Mouse (Mus musculus) skeletal muscle tissue, adult 2 months (tissue): ENCODE results near the gene Sephs2.
"Not testable (repeated sequence)": the region's sequence is repeated elsewhere in the genome, so short reads cannot be mapped to it uniquely, and the experiment has no call there.

ENCODE experiments used
- DNase-seq: peaks from one replicate; pipeline ENCODE4 v3.0.0-alpha.2; 2012; ENCODE audit warnings: low read depth, low spot score

The Sephs2 gene

DNA sequence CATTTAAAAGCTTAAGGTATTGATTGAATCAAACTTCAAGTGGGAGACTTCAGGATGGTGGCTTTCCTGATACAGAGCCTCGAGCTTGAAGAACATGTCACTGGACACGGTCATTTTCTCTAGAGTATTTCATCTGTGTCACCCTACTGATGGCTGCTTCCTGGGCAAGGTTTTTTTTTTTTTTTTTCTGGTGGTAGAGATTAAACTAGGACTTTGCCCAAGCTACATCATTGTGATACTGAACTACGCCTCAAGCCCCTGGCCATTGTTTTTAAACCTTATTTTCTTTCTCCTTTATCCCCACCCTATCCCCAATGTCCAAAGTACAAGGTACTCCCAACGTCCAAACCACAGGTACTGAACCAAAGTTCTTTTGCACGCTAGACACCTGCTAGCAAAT lies 3.2 kb downstream of the Sephs2 start:
- DNase-seq, result no peak

- DNase-seq, result no peak
Observed at GRCm38 (mm10) chr7:127270256-127270655, 3.6 kb downstream of the Sephs2 start.

GRCm38 (mm10) chr7:127263526-127263925 lies 10.3 kb downstream of the Sephs2 start:
- DNase-seq, result no peak

- no peak for DNase-seq
Observed at GRCm38 (mm10) chr7:127262218-127262961, 11.5 kb downstream of the Sephs2 start.

GRCm38 (mm10) chr7:127260309-127261111 lies 13.3 kb downstream of the Sephs2 start, which contains the start of gene Dctpp1:
TSS of gene Dctpp1 (minus strand) at chr7:127260709.
- DNase-seq, result peak; percentile 98

DNA sequence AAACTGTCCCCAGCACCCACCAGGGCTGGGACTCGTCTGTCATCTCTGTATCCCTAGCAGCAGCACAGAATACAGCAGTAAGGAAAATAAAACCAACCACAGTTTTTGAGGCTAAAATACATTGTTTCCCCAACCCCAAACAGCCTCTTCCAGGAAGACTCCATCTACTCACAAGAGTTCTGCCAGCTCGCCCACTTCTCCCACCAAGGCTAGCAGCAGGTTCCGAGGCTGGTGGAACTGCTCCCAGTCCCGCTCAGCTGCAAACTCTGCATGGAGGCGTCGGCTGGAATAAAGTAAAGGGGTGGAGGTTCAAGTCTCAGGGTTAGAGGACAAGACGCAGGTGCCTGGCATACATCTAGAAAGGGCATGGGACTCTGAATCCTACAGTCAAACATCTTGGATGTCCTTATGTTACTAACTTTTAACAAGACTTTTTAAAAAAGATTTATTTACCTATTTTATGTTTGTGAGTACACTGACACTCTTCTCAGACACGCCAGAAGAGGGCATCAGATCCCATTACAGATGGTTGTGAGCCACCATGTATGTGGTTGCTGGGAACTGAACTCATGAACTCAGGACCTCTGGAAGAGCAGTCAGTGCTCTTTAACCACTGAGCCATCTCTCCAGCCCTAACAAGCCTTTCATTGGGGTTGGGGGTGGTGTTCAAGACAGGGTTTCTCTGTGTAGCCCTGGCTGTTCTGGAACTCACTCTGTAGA lies 14.5 kb downstream of the Sephs2 start:
- no peak for DNase-seq

DNA sequence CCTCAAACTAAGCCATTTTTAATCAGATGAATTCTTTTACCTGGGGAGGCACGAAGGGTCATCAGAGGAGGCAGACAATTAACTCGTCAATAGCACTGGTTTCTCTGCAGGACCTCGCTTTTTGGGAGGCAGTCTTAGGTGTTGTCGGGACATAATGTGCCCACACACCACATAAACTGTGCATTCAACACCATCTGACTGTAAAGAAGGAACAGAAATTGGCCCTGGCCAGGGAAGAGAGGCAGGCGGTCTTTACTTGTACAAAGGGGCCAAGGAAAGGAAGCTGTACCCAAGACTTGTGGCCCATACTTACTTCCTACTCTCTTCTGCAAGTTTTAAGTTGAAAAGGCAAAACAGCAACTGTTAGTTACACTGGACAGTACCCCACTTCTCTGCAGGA lies 17.3 kb downstream of the Sephs2 start:
- no peak for DNase-seq

- DNase-seq, result no peak
Observed at GRCm38 (mm10) chr7:127255965-127256364, 17.9 kb downstream of the Sephs2 start.

DNA sequence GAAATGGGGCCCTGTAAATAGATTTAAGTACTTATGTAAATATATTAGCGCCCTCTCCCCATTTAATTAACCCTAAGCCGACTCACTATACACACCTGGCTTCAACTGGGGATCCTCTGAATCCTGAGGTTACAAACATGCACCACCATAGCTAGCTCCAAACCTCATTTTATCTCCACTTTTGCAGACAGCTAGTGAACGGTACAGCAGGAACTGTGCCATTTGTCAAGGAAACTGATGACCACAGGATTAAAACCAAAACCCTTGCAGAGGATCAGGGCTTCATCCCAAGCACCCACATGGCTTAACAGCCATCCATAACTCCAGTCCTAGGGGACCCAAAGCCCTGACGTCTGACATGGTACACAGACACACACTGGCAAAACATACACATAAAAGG lies 18.8 kb downstream of the Sephs2 start:
- no peak for DNase-seq

DNA sequence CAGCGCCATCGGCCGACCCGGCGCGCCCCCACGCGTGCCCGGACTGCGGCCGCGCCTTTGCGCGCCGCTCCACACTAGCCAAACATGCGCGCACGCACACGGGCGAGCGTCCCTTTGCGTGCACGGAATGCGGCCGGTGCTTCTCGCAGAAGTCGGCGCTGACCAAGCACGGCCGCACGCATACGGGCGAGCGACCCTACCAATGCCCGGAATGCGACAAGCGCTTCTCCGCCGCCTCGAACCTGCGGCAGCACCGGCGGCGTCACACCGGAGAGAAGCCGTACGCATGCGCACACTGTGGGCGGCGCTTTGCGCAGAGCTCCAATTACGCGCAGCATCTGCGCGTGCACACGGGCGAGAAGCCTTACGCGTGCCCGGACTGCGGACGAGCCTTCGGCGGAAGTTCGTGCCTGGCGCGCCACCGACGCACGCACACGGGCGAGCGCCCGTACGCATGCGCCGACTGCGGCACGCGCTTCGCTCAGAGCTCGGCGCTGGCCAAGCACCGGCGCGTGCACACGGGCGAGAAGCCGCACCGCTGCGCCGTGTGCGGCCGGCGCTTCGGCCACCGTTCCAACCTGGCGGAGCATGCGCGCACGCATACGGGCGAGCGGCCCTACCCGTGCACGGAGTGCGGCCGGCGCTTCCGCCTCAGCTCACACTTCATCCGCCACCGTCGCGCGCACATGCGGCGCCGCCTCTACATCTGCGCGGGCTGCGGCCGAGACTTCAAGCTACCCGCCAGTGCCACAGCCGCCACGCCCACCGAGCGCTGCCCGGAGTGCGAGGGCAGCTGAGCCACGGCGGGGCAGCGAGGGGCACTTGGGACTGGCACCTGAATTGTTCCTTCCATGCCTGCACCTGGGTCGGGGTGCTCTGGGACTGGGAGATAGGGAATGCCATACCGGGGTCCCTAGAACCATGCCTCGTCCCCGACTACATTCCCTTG lies 19.8 kb downstream of the Sephs2 start:
- DNase-seq, result peak; percentile 99

DNA sequence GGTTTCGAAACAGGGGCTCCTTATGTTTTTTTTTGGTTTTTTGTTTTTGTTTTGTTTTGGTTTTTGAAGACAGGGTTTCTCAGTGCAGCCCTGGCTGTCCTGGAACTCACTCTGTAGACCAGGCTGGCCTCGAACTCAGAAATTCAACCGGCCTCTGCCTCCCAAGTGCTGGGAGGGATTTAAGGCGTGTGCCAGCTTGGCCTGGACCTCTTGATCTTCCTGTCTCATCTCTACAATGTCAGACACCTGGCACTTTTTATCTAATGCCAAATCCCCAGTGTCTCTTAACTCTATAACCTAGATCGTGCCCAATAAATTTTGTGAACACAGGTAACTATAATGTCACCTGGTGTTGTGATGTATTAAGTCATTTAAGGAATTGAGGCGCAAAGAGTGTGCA lies 20.5 kb downstream of the Sephs2 start:
- no peak for DNase-seq

DNA sequence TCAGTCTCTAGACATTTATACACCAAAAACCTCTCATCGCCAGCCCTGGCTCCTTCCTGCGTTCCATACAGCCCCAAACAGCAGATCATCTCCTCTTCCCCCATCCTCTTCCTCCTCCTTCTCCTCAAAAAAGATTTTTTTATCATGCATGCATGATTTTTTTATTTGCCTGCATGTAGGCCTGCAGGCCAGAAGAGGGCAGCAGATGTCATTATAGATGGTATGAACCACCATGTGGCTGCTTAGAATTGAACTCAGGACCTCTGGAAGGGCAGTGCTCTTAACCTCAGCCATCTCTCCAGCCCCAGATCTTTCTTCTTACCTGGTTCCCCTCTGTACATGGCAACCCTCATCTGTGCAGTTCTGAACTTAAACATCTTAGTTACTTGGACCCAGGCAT lies 21.4 kb downstream of the Sephs2 start:
- no peak for DNase-seq

DNA sequence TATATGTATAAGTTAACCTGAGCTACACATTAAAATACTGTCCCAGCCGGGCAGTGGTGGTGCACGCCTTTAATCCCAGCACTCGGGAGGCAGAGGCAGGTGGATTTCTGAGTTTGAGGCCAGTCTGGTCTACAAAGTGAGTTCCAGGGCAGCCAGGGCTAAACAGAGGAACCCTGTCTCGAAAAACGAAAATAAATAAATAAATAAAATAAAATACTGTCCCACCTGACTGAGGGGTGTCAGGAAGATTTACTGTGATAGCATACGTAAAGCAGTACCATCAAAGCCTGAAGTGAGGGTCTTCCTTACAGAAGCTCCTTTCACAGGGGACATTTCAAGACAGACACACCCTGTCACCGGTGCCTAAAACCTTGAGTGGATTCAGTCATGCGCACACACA lies 23.3 kb downstream of the Sephs2 start:
- not testable (repeated sequence) for DNase-seq

DNA sequence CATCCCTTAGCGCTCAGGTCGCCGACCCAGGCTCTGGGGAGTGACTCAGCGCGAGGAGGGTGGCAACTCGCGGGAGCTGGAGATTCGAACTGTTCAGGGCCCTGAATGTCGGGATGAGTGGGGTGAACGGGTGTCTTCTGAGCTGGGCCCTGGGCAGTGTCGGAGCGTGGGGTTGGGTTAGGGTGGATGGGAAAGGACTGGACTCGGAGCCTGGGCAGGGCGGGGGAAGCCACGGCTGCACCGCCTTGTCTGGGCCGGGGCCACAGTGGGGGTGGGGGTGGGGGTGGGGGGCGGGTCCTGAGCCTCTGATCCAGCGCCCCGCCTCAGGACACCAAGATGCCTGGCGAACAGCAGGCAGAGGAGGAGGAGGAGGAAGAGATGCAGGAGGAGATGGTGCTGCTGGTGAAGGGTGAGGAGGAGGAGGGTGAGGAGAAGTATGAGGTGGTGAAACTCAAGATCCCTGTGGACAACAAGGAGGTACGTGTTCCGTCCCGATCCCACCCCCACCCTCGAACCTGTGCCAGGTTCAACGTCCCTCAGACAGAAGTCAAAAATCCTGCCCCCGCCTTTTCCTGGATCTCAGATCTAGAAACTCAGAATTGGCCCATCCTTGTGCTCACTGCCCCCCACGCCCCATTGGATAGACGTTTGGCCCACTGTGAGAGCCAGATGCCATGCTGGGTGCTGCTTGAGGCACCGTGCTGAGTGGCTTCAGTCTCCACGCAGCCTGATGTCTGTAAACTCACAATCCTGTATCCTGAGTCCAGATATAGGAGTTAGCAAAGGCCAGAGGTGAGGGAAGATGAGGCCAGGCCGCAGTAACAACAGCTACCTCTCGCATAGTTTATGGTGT lies 29.0 kb downstream of the Sephs2 start:
- no peak for DNase-seq

DNA sequence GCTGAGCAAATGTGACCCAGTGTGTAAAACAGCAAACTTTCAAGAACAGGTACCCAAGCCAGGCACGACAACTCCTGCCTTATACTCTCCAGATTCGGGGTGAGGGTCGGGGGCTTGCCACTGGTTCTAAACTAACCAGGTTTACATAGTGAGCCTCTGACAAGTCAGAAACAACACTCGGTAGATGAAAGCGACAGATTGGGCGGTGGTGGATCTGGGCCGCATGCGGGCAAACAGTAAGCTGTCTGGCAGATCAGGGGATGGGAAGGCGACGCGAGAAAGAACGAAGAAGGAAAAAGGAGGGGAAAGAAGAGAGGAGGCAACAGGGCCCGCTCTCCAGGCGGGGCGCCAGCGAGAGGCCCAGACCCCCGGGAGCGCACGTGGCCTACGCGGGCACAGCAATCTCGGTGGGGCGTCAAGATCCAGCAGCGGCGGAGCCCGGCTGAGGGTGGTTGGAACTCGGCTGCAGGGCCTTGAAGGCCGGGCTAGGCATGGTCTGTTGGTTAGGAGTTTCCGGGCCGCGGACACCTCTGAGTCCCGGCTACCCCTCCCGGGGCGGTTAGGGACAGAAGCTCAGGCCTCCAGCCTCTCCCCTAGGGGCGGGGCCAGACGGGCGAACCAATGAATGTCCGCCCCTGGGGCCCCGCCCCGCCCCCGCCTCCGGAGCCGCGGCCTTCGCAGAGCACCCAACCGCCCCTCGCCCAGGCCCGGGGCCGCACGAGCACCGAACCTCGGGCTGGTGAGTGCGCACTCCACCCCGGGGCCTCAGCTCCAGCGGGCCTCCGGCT lies 29.8 kb downstream of the Sephs2 start, which contains the start of gene Zfp771:
Gene Zfp771, plus strand, starts transcription at position 405 of the 788 bp plus-strand sequence.
- DNase-seq, result peak; percentile 92

- DNase-seq, result no peak
Observed at GRCm38 (mm10) chr7:127243361-127243867, 30.4 kb downstream of the Sephs2 start.

GRCm38 (mm10) chr7:127234777-127235176 lies 39.1 kb downstream of the Sephs2 start:
- DNase-seq, result no peak

DNA sequence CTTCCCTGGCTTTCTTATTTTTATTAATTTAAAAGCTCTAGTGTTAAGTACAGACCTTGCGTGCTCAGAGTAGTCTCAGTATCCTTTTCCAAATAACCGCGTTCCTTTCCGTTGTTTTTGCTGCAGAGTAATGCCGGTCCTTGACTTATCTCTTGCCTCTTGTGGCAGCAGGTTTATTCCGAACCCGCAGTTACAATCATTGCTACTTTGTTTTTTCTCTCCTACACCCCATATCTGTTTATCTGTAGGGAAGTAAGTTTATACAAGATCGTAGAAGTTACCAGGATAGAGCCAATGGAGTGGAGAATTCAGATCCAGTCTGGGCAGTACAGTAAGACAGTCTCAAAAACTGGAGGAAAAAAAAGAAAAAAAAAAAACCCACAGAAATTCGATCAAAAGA lies 40.1 kb downstream of the Sephs2 start:
- no peak for DNase-seq

DNA sequence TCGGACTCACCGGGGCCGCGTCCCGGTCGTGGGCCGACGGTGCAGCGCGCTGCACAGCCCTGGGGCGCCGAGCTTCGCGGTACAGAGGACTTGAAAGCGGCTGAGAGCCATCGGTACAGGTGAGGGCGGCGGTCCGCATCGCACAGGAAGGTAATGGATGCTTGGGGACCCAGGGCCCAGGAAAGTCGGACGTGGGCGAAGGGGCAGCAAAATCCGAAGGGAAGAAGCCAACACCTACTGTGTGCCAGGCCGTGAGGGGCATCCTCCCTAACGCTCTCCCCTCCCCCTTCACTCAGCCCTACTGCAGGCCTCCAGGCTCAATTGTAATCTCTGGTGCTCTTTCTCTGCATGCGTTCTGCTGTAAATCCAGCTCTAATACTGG lies 40.5 kb downstream of the Sephs2 start:
- DNase-seq, result no peak
